Mouse (Mus musculus): Measurements from ENCODE around the gene Pole4.
A peak's percentile ranks its signal among the peaks of the same experiment; 100 is the strongest.

GRCm38 (mm10) chr6:82653169-82653525 is 52.0 kb downstream of the Pole4 start:
- no peak for TF ChIP-seq CTCF (conservative IDR thresholded peaks at IDR 0.05 in 1 of 2, IDR thresholded peaks at IDR 0.05 in 1 of 2; ENCODE audit: low read depth in 2 of 2, low read length in 2 of 2)
- 0 out of 2 replicates have a peak, but pooled peaks have one; percentile 21 for TF ChIP-seq EP300 (IDR thresholded peaks at IDR 0.05; ENCODE audit: low read length)
- no peak for TF ChIP-seq MEF2A (IDR thresholded peaks at IDR 0.05; ENCODE audit: borderline replicate concordance, low read depth, low read length)
